Mouse (Mus musculus): ENCODE results near the gene Rhbdf2.

- TF ChIP-seq CTCF (IDR thresholded peaks at IDR 0.05; ENCODE audit: low read depth, low read length) (no peak), POLR2A (IDR thresholded peaks at IDR 0.05; ENCODE audit: extremely low read depth, insufficient read depth, low read length) (no peak)
Measured at GRCm38 (mm10) chr11:116585682-116586081, 41.1 kb downstream of the Rhbdf2 start.

All from liver, adult 2 months (tissue).